Mouse (Mus musculus): ENCODE data around the gene Zc3h12c.

DNA sequence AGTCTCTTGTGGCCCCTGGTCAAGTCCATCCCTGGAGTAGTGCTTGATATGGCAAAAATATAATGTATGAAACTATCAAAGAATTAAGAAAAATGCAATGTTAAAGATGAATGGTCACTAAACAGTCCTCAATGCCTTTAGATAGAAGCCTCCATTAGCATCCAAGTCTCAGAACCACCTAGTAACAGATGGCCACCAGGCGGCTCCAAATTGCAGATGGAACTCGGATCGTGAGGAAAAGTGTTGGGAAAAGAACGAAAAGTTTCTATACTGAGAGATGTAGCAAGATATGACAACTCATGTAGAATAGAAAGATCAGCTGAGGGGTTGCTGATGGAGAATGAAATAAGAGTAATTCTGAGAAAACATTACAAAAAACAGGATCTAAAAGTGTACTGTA lies 38.0 kb downstream of the Zc3h12c start:
- TF ChIP-seq CTCF (IDR thresholded peaks at IDR 0.05; ENCODE audit: control insufficient read depth, insufficient read depth, low read length) (no peak), POLR2A (IDR thresholded peaks at IDR 0.05; ENCODE audit: borderline replicate concordance, control insufficient read depth, low read depth, low read length) (no peak)
